Mouse (Mus musculus): ENCODE results near the gene Olfr414. TPM values are rescaled to one million over a fixed set of nuclear protein-coding genes. Genes with fewer than 3 reads are reported as not detected.
A peak's percentile ranks its signal among the peaks of the same experiment; 100 is the strongest.

Gene Olfr414
- polyA plus RNA-seq, 1 experiment from 2014 or later = not detected

DNA sequence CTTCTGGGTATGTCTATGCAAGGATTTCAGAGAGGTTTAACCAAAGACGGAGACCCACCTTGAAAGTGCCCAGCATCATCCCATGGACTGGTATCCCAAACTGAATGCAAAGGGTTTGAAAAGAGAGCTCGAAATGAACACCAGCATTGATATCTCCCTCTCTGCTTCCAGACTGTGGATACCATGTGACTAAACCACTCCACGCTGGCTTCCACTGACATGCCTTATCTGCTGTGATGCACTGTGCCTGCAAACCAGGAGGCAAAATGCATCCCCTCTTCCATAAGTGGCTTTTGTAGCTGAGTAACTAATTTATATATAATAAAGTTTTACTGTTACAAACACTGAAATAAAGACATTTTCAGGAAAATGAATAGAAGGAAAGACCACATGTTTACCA lies 41.5 kb downstream of the Olfr414 start:
- H3K27ac ChIP-seq (ENCODE audit: low read length) = no peak overlapping the region
- no peaks in the 10 kb centered on the region for H3K9me3 ChIP-seq (ENCODE audit: control insufficient read depth, low read length)
- no peak overlapping the region for H3K4me2 ChIP-seq (ENCODE audit: low read depth, low read length)
- no peaks in the 10 kb centered on the region for H3K4me1 ChIP-seq (replicated peaks; ENCODE audit: control insufficient read depth, insufficient read depth, low read length)
- WGBS = 74% methylated on average over 3 of the region's 3 CpGs
- no peak for ATAC-seq (ENCODE audit: low read depth)
- H3K27me3 ChIP-seq (ENCODE audit: control insufficient read depth, insufficient read depth, low read depth, low read length) = no peaks in the 10 kb centered on the region
- H3K9ac ChIP-seq (ENCODE audit: low read length) = no peak overlapping the region
- no peaks in the 10 kb centered on the region for H3K36me3 ChIP-seq (ENCODE audit: control insufficient read depth, insufficient read depth, low read length)
- H3K4me3 ChIP-seq (ENCODE audit: low read length) = no peak overlapping the region

GRCm38 (mm10) chr1:174466240-174466639 lies 42.4 kb downstream of the Olfr414 start:
- no peaks in the 10 kb centered on the region for H3K9me3 ChIP-seq (ENCODE audit: control insufficient read depth, low read length)
- ATAC-seq (ENCODE audit: low read depth) = no peak
- no peak overlapping the region for H3K4me2 ChIP-seq (ENCODE audit: low read depth, low read length)
- H3K4me3 ChIP-seq (ENCODE audit: low read length) = no peak overlapping the region
- no peaks in the 10 kb centered on the region for H3K4me1 ChIP-seq (replicated peaks; ENCODE audit: control insufficient read depth, insufficient read depth, low read length)
- H3K9ac ChIP-seq (ENCODE audit: low read length) = no peak overlapping the region
- 25% methylated on average over 2 of the region's 2 CpGs for WGBS
- H3K36me3 ChIP-seq (ENCODE audit: control insufficient read depth, insufficient read depth, low read length) = no peaks in the 10 kb centered on the region
- H3K27ac ChIP-seq (ENCODE audit: low read length) = no peak overlapping the region
- H3K27me3 ChIP-seq (ENCODE audit: control insufficient read depth, insufficient read depth, low read depth, low read length) = no peaks in the 10 kb centered on the region

DNA sequence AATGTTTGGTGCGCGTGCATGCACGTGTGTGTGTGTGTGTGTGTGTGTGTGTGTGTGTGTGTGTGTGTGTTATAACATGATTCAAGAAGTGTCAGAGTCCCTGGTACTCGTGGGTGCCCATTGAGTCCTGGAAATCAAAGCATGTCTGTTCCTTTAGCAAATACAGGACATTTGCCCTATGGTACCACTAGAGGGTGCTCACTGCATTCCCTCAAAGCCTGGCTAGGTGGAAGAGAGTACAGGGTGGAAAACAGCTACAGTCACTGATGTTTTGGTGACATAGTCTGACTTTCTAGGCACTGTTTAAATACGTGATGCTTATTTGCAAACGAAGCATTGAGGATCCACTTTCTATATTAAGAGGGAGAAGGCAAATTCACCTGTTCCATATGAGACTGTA lies 45.9 kb downstream of the Olfr414 start:
- peak; percentile 62; the same call in 1 of the 2 replicates for ATAC-seq (ENCODE audit: low read depth)
- WGBS = 2% methylated on average over 6 of the region's 6 CpGs
- H3K9me3 ChIP-seq (ENCODE audit: control insufficient read depth, low read length) = no peaks in the 10 kb centered on the region
- no peak overlapping the region for H3K27ac ChIP-seq (ENCODE audit: low read length)
- no peaks in the 10 kb centered on the region for H3K36me3 ChIP-seq (ENCODE audit: control insufficient read depth, insufficient read depth, low read length)
- H3K4me2 ChIP-seq (ENCODE audit: low read depth, low read length) = no peak overlapping the region
- H3K4me1 ChIP-seq (replicated peaks; ENCODE audit: control insufficient read depth, insufficient read depth, low read length) = no peaks in the 10 kb centered on the region
- H3K9ac ChIP-seq (ENCODE audit: low read length) = no peak overlapping the region
- no peaks in the 10 kb centered on the region for H3K27me3 ChIP-seq (ENCODE audit: control insufficient read depth, insufficient read depth, low read depth, low read length)
- H3K4me3 ChIP-seq (ENCODE audit: low read length) = no peak overlapping the region

DNA sequence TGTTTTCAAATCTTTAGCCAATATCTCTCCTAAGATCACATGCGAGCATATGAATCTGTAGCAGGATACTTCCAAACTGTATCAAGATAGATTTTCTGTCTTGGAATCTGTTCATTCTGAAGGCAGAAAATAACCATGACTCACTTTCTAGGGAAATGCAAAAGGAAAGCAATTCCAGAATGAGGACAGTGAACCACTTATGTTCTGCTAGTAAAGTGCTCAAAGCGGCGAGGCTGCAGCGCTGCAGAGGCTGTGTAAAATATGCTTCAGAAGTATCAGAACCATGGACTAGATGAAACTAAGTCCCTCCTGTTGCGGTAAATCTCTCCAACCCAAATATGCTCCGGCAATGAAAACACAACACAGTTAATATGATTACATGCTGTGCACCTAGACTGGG lies 58.7 kb downstream of the Olfr414 start:
- Histone ChIP-seq H3K9me3 (ENCODE audit: control insufficient read depth, low read length) (no peaks in the 10 kb centered on the region), H3K27me3 (ENCODE audit: control insufficient read depth, insufficient read depth, low read depth, low read length) (no peaks in the 10 kb centered on the region), H3K4me1 (replicated peaks; ENCODE audit: control insufficient read depth, insufficient read depth, low read length) (no peaks in the 10 kb centered on the region), H3K9ac (ENCODE audit: low read length) (no peak overlapping the region), H3K36me3 (ENCODE audit: control insufficient read depth, insufficient read depth, low read length) (no peaks in the 10 kb centered on the region), H3K27ac (ENCODE audit: low read length) (no peak overlapping the region), H3K4me2 (ENCODE audit: low read depth, low read length) (no peak overlapping the region), H3K4me3 (ENCODE audit: low read length) (no peak overlapping the region)
- WGBS = 87% methylated on average over 6 of the region's 6 CpGs
- no peak for ATAC-seq (ENCODE audit: low read depth)

Other genes starting within 250 kb of the Olfr414 start
- gene Olfr419, start 172.0 kb upstream of the Olfr414 start, polyA plus RNA-seq (2015; fragmentation: Nextera tagmentation; extraction: Ambion mirVana) = not detected in 2 replicates
- not detected in 2 replicates for gene Mptx1, start 93.5 kb upstream of the Olfr414 start, polyA plus RNA-seq (2015; fragmentation: Nextera tagmentation; extraction: Ambion mirVana)
- not detected in 2 replicates for gene Olfr417, start 58.9 kb upstream of the Olfr414 start, polyA plus RNA-seq (2015; fragmentation: Nextera tagmentation; extraction: Ambion mirVana)
- gene Olfr248, start 33.0 kb upstream of the Olfr414 start, polyA plus RNA-seq (2015; fragmentation: Nextera tagmentation; extraction: Ambion mirVana) = not detected in 2 replicates
- not detected in 2 replicates for gene Olfr220, start 18.0 kb downstream of the Olfr414 start, polyA plus RNA-seq (2015; fragmentation: Nextera tagmentation; extraction: Ambion mirVana)
- 0.19 and 0.45 TPM in 2 replicates for gene Fmn2, start 77.8 kb downstream of the Olfr414 start, polyA plus RNA-seq (2015; fragmentation: Nextera tagmentation; extraction: Ambion mirVana)

Data from lung, embryonic 16.5 days (tissue).